Mouse (Mus musculus): ENCODE measurements around the gene Gm6880. TPM values are rescaled to one million over a fixed set of nuclear protein-coding genes. Genes with fewer than 3 reads are reported as not detected.
"Not testable (repeated sequence)": the region's sequence is repeated elsewhere in the genome, so short reads cannot be mapped to it uniquely, and the experiment has no call there.

The Gm6880 gene
- total RNA-seq (2012; rRNA removed) (0.25 and 0.59 TPM in 2 replicates), total RNA-seq (2014; rRNA removed) (not detected in 2 replicates), polyA plus RNA-seq (2012; ENCODE audit: insufficient read length, low read depth) (not detected in 2 replicates)

DNA sequence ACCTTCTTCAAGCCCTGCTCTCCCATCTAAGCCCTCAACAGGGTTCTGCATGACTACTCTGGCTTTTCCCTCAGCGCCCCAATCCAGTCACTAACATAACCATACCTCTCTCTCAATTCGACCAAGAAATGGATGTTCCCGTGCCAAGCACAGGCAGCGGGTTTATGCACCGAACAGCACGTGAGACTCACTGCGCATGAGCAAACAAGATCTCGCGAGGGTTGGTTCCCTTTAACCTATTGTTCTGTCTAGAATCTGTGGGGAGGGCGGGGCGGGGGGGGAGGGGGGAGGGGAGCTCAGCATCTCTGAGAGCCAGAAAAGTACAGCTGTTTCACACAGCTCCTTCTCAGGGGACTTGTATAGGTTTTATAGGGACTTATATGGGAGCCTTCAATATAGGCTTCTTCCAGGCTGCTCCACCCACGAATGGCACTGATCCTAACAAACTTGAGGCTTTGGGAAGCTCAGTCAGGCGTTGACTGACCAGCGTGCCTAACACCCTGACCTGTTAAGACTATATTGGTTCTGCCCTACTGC, at the start of gene Gm6880:
Gene Gm6880 (minus strand): TSS at position 51 of the 537 bp plus-strand sequence.
- H3K4me1 ChIP-seq (ENCODE audit: control insufficient read depth in 1 of 2, insufficient read depth in 2 of 2); H3K4me2 ChIP-seq (ENCODE audit: insufficient read depth, low read depth, poor library complexity, severe bottlenecking); H3K4me3 ChIP-seq (replicated peaks in 1 of 3; ENCODE audit: low read depth in 2 of 3, low read length in 2 of 3, poor library complexity in 1 of 3); H3K9me3 ChIP-seq (replicated peaks; ENCODE audit: low read length); DNase-seq (ENCODE audit: extremely low read depth); H3K79me2 ChIP-seq (replicated peaks; ENCODE audit: control insufficient read depth, extremely low read depth, insufficient read depth, poor library complexity, severe bottlenecking); H3K27me3 ChIP-seq (replicated peaks); in situ Hi-C loops (cut with MboI; ENCODE audit: low pct_ligation_motif_present, low pct_unique_long_range_greater_than_20kb, low sequenced_read_pairs); H3K36me3 ChIP-seq (replicated peaks in 1 of 2; ENCODE audit: control insufficient read depth in 1 of 2, insufficient read depth in 1 of 2, low read length in 1 of 2); H3K27ac ChIP-seq (ENCODE audit: insufficient read depth, low read depth); dilution Hi-C loops (cut with MboI; ENCODE audit: extremely low pct_ligation_motif_present, extremely low pct_unique_long_range_greater_than_20kb, low sequenced_read_pairs); H3K9ac ChIP-seq (ENCODE audit: insufficient read depth, low read depth): not testable (repeated sequence)

DNA sequence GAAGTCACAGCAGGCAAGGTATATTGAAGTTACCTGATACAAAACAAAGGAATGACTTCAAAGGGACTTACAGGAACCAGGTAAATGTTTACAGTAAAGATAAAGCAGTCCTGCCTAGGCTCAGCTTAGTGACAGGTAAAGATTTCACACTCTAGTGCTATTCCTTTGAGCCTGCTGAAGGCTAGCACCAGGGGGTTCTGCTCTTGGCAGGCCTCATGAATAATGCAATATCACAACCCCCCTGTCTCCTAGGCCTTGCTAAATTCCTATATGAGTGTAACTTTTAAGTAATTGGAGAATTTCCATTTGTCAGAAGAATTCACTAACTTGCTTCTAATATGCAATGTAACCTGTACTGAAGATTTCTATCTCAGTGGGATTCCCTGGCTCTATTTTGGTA, 36.3 kb upstream of the Gm6880 start:
- H3K4me2 ChIP-seq (ENCODE audit: insufficient read depth, low read depth, poor library complexity, severe bottlenecking); H3K79me2 ChIP-seq (replicated peaks; ENCODE audit: control insufficient read depth, extremely low read depth, insufficient read depth, poor library complexity, severe bottlenecking); H3K36me3 ChIP-seq (replicated peaks in 1 of 2; ENCODE audit: control insufficient read depth in 1 of 2, insufficient read depth in 1 of 2, low read length in 1 of 2); H3K27me3 ChIP-seq (replicated peaks); H3K9me3 ChIP-seq (replicated peaks; ENCODE audit: low read length); H3K4me1 ChIP-seq (ENCODE audit: control insufficient read depth in 1 of 2, insufficient read depth in 2 of 2); H3K27ac ChIP-seq (ENCODE audit: insufficient read depth, low read depth); H3K4me3 ChIP-seq (replicated peaks in 1 of 3; ENCODE audit: low read depth in 2 of 3, low read length in 2 of 3, poor library complexity in 1 of 3); H3K9ac ChIP-seq (ENCODE audit: insufficient read depth, low read depth); dilution Hi-C loops (cut with MboI; ENCODE audit: extremely low pct_ligation_motif_present, extremely low pct_unique_long_range_greater_than_20kb, low sequenced_read_pairs); in situ Hi-C loops (cut with MboI; ENCODE audit: low pct_ligation_motif_present, low pct_unique_long_range_greater_than_20kb, low sequenced_read_pairs); DNase-seq (ENCODE audit: extremely low read depth): not testable (repeated sequence)

DNA sequence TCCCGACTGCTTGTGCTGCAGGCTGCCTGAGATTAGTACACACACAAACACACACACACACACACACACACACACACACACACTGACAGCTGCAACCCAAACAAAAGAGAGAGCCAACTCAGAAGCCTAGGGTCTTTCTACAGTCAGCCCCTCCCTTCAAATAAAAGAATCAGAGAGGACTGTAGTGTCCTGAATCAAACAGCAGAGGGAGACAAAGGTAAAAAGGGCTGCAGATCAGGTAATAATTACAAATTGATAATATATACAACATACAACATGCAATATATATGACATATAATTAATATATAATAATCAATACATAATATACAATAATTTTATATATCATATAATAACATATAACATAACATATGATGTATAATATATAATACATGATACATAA, 15.9 kb upstream of the Gm6880 start:
- Histone ChIP-seq H3K9me3 (replicated peaks; ENCODE audit: low read length) (no peaks in the 10 kb centered on the region), H3K9ac (ENCODE audit: insufficient read depth, low read depth) (no peak overlapping the region), H3K4me3 (replicated peaks in 1 of 3; ENCODE audit: low read depth in 2 of 3, low read length in 2 of 3, poor library complexity in 1 of 3) (no peak overlapping the region), H3K27me3 (replicated peaks) (no peaks in the 10 kb centered on the region), H3K4me2 (ENCODE audit: insufficient read depth, low read depth, poor library complexity, severe bottlenecking) (no peak overlapping the region), H3K79me2 (replicated peaks; ENCODE audit: control insufficient read depth, extremely low read depth, insufficient read depth, poor library complexity, severe bottlenecking) (no peaks in the 10 kb centered on the region), H3K27ac (ENCODE audit: insufficient read depth, low read depth) (no peak overlapping the region), H3K4me1 (ENCODE audit: control insufficient read depth in 1 of 2, insufficient read depth in 2 of 2) (no peaks in the 10 kb centered on the region), H3K36me3 (replicated peaks in 1 of 2; ENCODE audit: control insufficient read depth in 1 of 2, insufficient read depth in 1 of 2, low read length in 1 of 2) (no peaks in the 10 kb centered on the region)
- peak; percentile 2 for DNase-seq (ENCODE audit: extremely low read depth)
- peak; percentile 26 for TF ChIP-seq RAD21 (IDR thresholded peaks at IDR 0.05; ENCODE audit: low read depth, low read length)
- no peak for TF ChIP-seq UBTF (IDR thresholded peaks at IDR 0.05; ENCODE audit: low read depth, low read length)
- no peak for TF ChIP-seq ELF1 (IDR thresholded peaks at IDR 0.05; ENCODE audit: low read depth, low read length)
- TF ChIP-seq MAX (IDR thresholded peaks at IDR 0.05; ENCODE audit: low read length): no peak
- TF ChIP-seq POLR2AphosphoS2 (IDR thresholded peaks at IDR 0.05; ENCODE audit: low read depth, low read length): no peak
- no peak for TF ChIP-seq ZKSCAN1 (IDR thresholded peaks at IDR 0.05; ENCODE audit: borderline replicate concordance, low read depth, low read length)
- no peak for TF ChIP-seq CHD1 (IDR thresholded peaks at IDR 0.05; ENCODE audit: low read depth, low read length)
- TF ChIP-seq JUND (conservative IDR thresholded peaks at IDR 0.05; ENCODE audit: low read depth, low read length): no peak
- TF ChIP-seq E2F4 (IDR thresholded peaks at IDR 0.05; ENCODE audit: insufficient replicate concordance, low read depth, low read length): no peak
- peak in 1 of 2 experiments; percentile 48; a peak in 2 of 4 replicates for TF ChIP-seq CTCF (conservative IDR thresholded peaks at IDR 0.05 in 1 of 2, IDR thresholded peaks at IDR 0.05 in 1 of 2; ENCODE audit: low read depth in 2 of 2, low read length in 2 of 2)
- TF ChIP-seq BHLHE40 (IDR thresholded peaks at IDR 0.05; ENCODE audit: low read depth, low read length): no peak
- no peak for TF ChIP-seq EP300 (IDR thresholded peaks at IDR 0.05; ENCODE audit: low read length)
- peak; percentile 32 for TF ChIP-seq SMC3 (IDR thresholded peaks at IDR 0.05; ENCODE audit: low read depth, low read length)
- no peak for TF ChIP-seq CHD2 (IDR thresholded peaks at IDR 0.05; ENCODE audit: low read length)
- TF ChIP-seq TCF12 (IDR thresholded peaks at IDR 0.05; ENCODE audit: low read depth, low read length): no peak
- TF ChIP-seq ZNF384 (IDR thresholded peaks at IDR 0.05; ENCODE audit: low read depth, low read length): no peak
- TF ChIP-seq MYC (IDR thresholded peaks at IDR 0.05; ENCODE audit: low read depth, low read length): no peak
- TF ChIP-seq NELFE (IDR thresholded peaks at IDR 0.05; ENCODE audit: low read depth, low read length): no peak
- no peak for TF ChIP-seq ZC3H11A (IDR thresholded peaks at IDR 0.05; ENCODE audit: low read depth, low read length)
- TF ChIP-seq ZMIZ1 (IDR thresholded peaks at IDR 0.05; ENCODE audit: low read depth, low read length): no peak
- no peak for TF ChIP-seq ETS1 (conservative IDR thresholded peaks at IDR 0.05; ENCODE audit: low read depth, low read length)
- no peak for TF ChIP-seq NRF1 (IDR thresholded peaks at IDR 0.05; ENCODE audit: low read depth, low read length)
- no peak for TF ChIP-seq HCFC1 (IDR thresholded peaks at IDR 0.05; ENCODE audit: low read depth, low read length)
- in situ Hi-C loops (cut with MboI; ENCODE audit: low pct_ligation_motif_present, low pct_unique_long_range_greater_than_20kb, low sequenced_read_pairs): no loop called here
- dilution Hi-C loops (cut with MboI; ENCODE audit: extremely low pct_ligation_motif_present, extremely low pct_unique_long_range_greater_than_20kb, low sequenced_read_pairs): no loop called here
